Mouse (Mus musculus) CH12.LX (cell line): ENCODE results near the gene Sobp. TPM values are rescaled to one million over a fixed set of nuclear protein-coding genes. Genes with fewer than 3 reads are reported as not detected.

ENCODE experiments used
- DNase-seq: peaks from one replicate; pipeline ENCODE4 v3.0.0-alpha.2; 2013; ENCODE audit errors: extremely low read depth
- H3K27ac ChIP-seq: 2 replicates; pipeline ENCODE4 v1.5.1; 2012; ENCODE audit warnings: low read depth, mild to moderate bottlenecking, control low read depth, moderate library complexity; ENCODE audit not compliant: insufficient read depth
- H3K27me3 ChIP-seq: replicated peaks from 2 replicates; pipeline ENCODE3; 2012; ENCODE audit warnings: inconsistent platforms
- H3K36me3 ChIP-seq, 2 experiments: replicated peaks in 1 of 2; 2 replicates each; pipeline versions ENCODE3 to v1.6.1; 2012; ENCODE audit warnings: inconsistent platforms in 1 of 2, low read length in 1 of 2, mild to moderate bottlenecking in 1 of 2, mixed read lengths in 1 of 2, moderate library complexity in 1 of 2; ENCODE audit not compliant: control insufficient read depth in 1 of 2, insufficient read depth in 1 of 2
- H3K4me1 ChIP-seq, 2 experiments: 2 replicates each; pipeline ENCODE4 v1.6.1; 2012; ENCODE audit warnings: inconsistent platforms in 1 of 2, moderate library complexity in 1 of 2; ENCODE audit not compliant: insufficient read depth in 2 of 2, control insufficient read depth in 1 of 2
- H3K4me2 ChIP-seq: 2 replicates; pipeline ENCODE4 v1.6.1; 2012; ENCODE audit warnings: low read depth, mild to moderate bottlenecking, control low read depth; ENCODE audit not compliant: poor library complexity, insufficient read depth, severe bottlenecking
- H3K4me3 ChIP-seq, 3 experiments: fragments of 150-350 bp in 1 of 3; sonication (generic) in 1 of 3; replicated peaks in 1 of 3; 2 replicates each; pipeline versions ENCODE3 to v1.5.1; 2011 to 2012; ENCODE audit warnings: low read depth in 2 of 3, low read length in 2 of 3, mild to moderate bottlenecking in 2 of 3, moderate library complexity in 2 of 3, control low read depth in 1 of 3, improper control_type of control experiment in 1 of 3, inconsistent platforms in 1 of 3, mixed read lengths in 1 of 3; ENCODE audit not compliant: poor library complexity in 1 of 3
- H3K79me2 ChIP-seq: replicated peaks from 2 replicates; pipeline ENCODE4 v1.6.1; 2012; ENCODE audit warnings: mild to moderate bottlenecking, moderate library complexity; ENCODE audit not compliant: control insufficient read depth, poor library complexity, insufficient read depth, severe bottlenecking; ENCODE audit errors: extremely low read depth
- H3K9ac ChIP-seq: 2 replicates; pipeline ENCODE4 v1.6.1; 2012; ENCODE audit warnings: low read depth, mild to moderate bottlenecking, control low read depth, moderate library complexity; ENCODE audit not compliant: insufficient read depth
- H3K9me3 ChIP-seq: replicated peaks from 2 replicates; pipeline ENCODE3; 2012; ENCODE audit warnings: low read length, inconsistent platforms, mixed read lengths
- BHLHE40 ChIP-seq: IDR thresholded peaks from 2 replicates; pipeline ENCODE4 v1.6.1; 2011; ENCODE audit warnings: mild to moderate bottlenecking, low read depth, low read length, improper control_type of control experiment
- CTCF ChIP-seq, 2 experiments: IDR thresholded peaks in 1 of 2; conservative IDR thresholded peaks in 1 of 2; 2 replicates each; pipeline ENCODE4 v1.5.1; 2011 to 2012; ENCODE audit warnings: low read depth in 2 of 2, low read length in 2 of 2, improper control_type of control experiment in 1 of 2, inconsistent platforms in 1 of 2, mild to moderate bottlenecking in 1 of 2, moderate library complexity in 1 of 2
- MAFK ChIP-seq: IDR thresholded peaks from 2 replicates; pipeline ENCODE4 v1.6.1; 2011; ENCODE audit warnings: low read length, improper control_type of control experiment; ENCODE audit not compliant: insufficient replicate concordance
- NRF1 ChIP-seq: IDR thresholded peaks from 2 replicates; pipeline ENCODE4 v1.6.1; 2014; ENCODE audit warnings: low read depth, mild to moderate bottlenecking, inconsistent platforms, low read length, improper control_type of control experiment, moderate library complexity
- RAD21 ChIP-seq: IDR thresholded peaks from 2 replicates; pipeline ENCODE4 v1.6.1; 2011; ENCODE audit warnings: low read depth, mild to moderate bottlenecking, low read length, improper control_type of control experiment, moderate library complexity
- RCOR1 ChIP-seq: conservative IDR thresholded peaks from 2 replicates; pipeline ENCODE4 v1.6.1; 2012; ENCODE audit warnings: low read depth, mild to moderate bottlenecking, inconsistent platforms, low read length, improper control_type of control experiment
- SIN3A ChIP-seq: IDR thresholded peaks from 2 replicates; pipeline ENCODE4 v1.6.1; 2012; ENCODE audit warnings: low read length, improper control_type of control experiment, inconsistent platforms
- SMC3 ChIP-seq: IDR thresholded peaks from 2 replicates; pipeline ENCODE4 v1.6.1; 2011; ENCODE audit warnings: low read depth, low read length, improper control_type of control experiment
- TCF12 ChIP-seq: IDR thresholded peaks from 2 replicates; pipeline ENCODE4 v1.6.1; 2014; ENCODE audit warnings: low read depth, mild to moderate bottlenecking, inconsistent platforms, low read length, improper control_type of control experiment
- UBTF ChIP-seq: IDR thresholded peaks from 2 replicates; pipeline ENCODE4 v1.6.1; 2012; ENCODE audit warnings: low read depth, mild to moderate bottlenecking, inconsistent platforms, low read length, improper control_type of control experiment, moderate library complexity
- USF1 ChIP-seq: IDR thresholded peaks from 2 replicates; pipeline ENCODE4 v1.6.1; 2014; ENCODE audit warnings: low read depth, mild to moderate bottlenecking, inconsistent platforms, low read length, improper control_type of control experiment
- ZC3H11A ChIP-seq: IDR thresholded peaks from 2 replicates; pipeline ENCODE4 v1.6.1; 2012; ENCODE audit warnings: low read depth, mild to moderate bottlenecking, inconsistent platforms, low read length, improper control_type of control experiment
- ZKSCAN1 ChIP-seq: IDR thresholded peaks from 2 replicates; pipeline ENCODE4 v1.6.1; 2012; ENCODE audit warnings: low read depth, inconsistent platforms, low read length, improper control_type of control experiment, borderline replicate concordance
- ZNF384 ChIP-seq: IDR thresholded peaks from 2 replicates; pipeline ENCODE4 v1.6.1; 2012; ENCODE audit warnings: low read depth, low read length, improper control_type of control experiment, inconsistent platforms
- dilution Hi-C: fragments of 300-500 bp; cut with MboI; formaldehyde crosslinking; loops from 2 replicates; pipeline ENCODE4 v1.14.3; 2020; ENCODE audit warnings: low sequenced_read_pairs; ENCODE audit not compliant: extremely low pct_unique_long_range_greater_than_20kb, extremely low pct_ligation_motif_present
- in situ Hi-C: fragments of 300-500 bp; cut with MboI; formaldehyde crosslinking; loops from 3 replicates; pipeline ENCODE4 v1.14.3; 2019; ENCODE audit warnings: low sequenced_read_pairs, low pct_ligation_motif_present, low pct_unique_long_range_greater_than_20kb, mixed read lengths
- polyA plus RNA-seq: library from polyadenylated mRNA; unstranded; fragments of >175 nt; gene quantifications from 2 replicates; pipeline ENCODE4 v1.2.1, GENCODE M21; 2012; ENCODE audit warnings: low read depth; ENCODE audit not compliant: insufficient read length
- total RNA-seq, 2 experiments: library from RNA; depleted of rRNA; stranded (reverse); fragments of 300-350 nt in 1 of 2; fragments of >200 nt in 1 of 2; gene quantifications; 2 replicates each; pipeline ENCODE4 v1.2.3; 2012 to 2014

The Sobp gene
- total and polyA plus RNA-seq, 3 experiments = 0.04 to 0.77 (median 0.08) TPM

DNA sequence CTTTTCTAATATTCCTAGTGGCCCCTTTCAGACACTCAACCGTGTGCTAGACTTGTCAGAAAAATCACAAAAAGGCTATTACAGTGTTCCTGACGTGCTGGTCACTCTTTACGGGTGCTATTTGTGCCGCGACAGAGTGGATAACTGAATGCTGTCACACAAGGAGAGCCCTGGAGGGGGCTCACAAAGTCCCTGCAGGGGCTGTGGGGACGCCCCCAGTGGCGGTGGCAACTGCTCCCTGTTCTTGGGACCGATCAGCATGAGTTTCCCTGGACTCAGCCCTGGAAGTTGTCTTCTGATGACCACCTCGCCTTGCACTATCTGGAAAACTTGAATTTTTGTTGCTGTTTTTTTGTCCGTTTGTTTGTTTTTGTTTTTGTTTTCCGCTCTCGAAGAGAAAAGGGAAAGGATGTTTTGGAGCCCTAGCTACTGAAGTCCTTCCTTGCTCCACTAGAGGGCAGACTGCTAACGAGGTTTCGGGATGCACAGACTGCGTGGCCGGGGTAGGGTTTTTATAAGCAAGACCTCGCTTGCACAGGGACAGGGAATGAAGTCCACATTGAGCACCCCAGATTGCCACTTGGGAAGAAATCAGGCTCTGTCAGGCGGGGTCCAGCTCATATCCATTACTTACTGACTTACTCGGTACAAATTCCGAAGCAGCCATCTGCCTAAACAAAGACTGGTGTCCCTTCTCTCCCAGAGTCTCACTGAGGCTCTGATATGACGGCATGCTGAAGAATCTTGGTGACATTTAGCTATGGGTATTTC, 216.3 kb downstream of the Sobp start:
- Histone ChIP-seq H3K27me3 (no peaks in the 10 kb centered on the region), H3K9me3 (no peaks in the 10 kb centered on the region), H3K4me3 (no peak overlapping the region), H3K4me1 (peaks cover 7 to 14% of the 10 kb centered on the region in 2 experiments), H3K79me2 (no peaks in the 10 kb centered on the region)
- dilution Hi-C loops = no loop called here
- no peak for TF ChIP-seq USF1
- peak; percentile 48 to 82; a peak in 3 of 4 replicates for TF ChIP-seq CTCF (conservative IDR thresholded peaks at IDR 0.05 in 1 of 2, IDR thresholded peaks at IDR 0.05 in 1 of 2; ENCODE audit: low read depth in 2 of 2, low read length in 2 of 2)
- TF ChIP-seq ZNF384 = no peak
- no peak for TF ChIP-seq MAFK
- peak; percentile 74 for TF ChIP-seq SMC3
- TF ChIP-seq RCOR1 = no peak
- TF ChIP-seq UBTF = no peak
- no peak for TF ChIP-seq NRF1
- peak; percentile 78 for TF ChIP-seq RAD21
- no peak for TF ChIP-seq BHLHE40
- no peak for TF ChIP-seq SIN3A
- TF ChIP-seq, all 38 proteins: peak for 3
- H3K27ac ChIP-seq = no peak overlapping the region
- peak; percentile 54 for DNase-seq
- H3K4me2 ChIP-seq = peak overlapping the region; percentile 73; the same call in 1 of the 2 replicates
- H3K36me3 ChIP-seq = no peaks in the 10 kb centered on the region
- no peak overlapping the region for H3K9ac ChIP-seq
- in situ Hi-C loops = no loop called here

GRCm38 (mm10) chr10:42955205-42955604, 219.1 kb downstream of the Sobp start:
- H3K9me3 ChIP-seq = no peaks in the 10 kb centered on the region
- dilution Hi-C loops = no loop called here
- in situ Hi-C loops = no loop called here
- peaks cover 6 to 18% of the 10 kb centered on the region in 2 experiments; a peak in 3 of 4 replicates for H3K4me1 ChIP-seq
- no peaks in the 10 kb centered on the region for H3K79me2 ChIP-seq
- no peak overlapping the region for H3K4me3 ChIP-seq
- H3K36me3 ChIP-seq = no peaks in the 10 kb centered on the region
- H3K27me3 ChIP-seq = no peaks in the 10 kb centered on the region
- H3K4me2 ChIP-seq = no peak overlapping the region
- no peak for DNase-seq
- TF ChIP-seq ZC3H11A = no peak
- TF ChIP-seq ZKSCAN1 = no peak
- no peak for TF ChIP-seq TCF12
- H3K9ac ChIP-seq = no peak overlapping the region
- H3K27ac ChIP-seq = no peak overlapping the region
